Mouse (Mus musculus) brain, embryonic 14.5 days (tissue): Measurements from ENCODE around the gene Cep68.

Source experiments
- CTCF ChIP-seq: fragments of 200-500 bp; IDR thresholded peaks from 2 replicates; pipeline ENCODE4 v1.5.1; 2012; ENCODE audit warnings: inconsistent platforms, mild to moderate bottlenecking, moderate library complexity, borderline replicate concordance; ENCODE audit not compliant: insufficient read depth, insufficient read length; ENCODE audit errors: extremely low read depth
- POLR2A ChIP-seq: fragments of 200-500 bp; IDR thresholded peaks from 2 replicates; pipeline ENCODE4 v1.6.1; 2012; ENCODE audit warnings: mild to moderate bottlenecking, inconsistent platforms, borderline replicate concordance; ENCODE audit not compliant: poor library complexity, insufficient read depth, insufficient read length, severe bottlenecking; ENCODE audit errors: extremely low read depth

- TF ChIP-seq CTCF (no peak), POLR2A (no peak)
Measured at GRCm38 (mm10) chr11:20237018-20237417, 12.2 kb downstream of the Cep68 start.
